Mouse (Mus musculus): Measurements from ENCODE around the gene Immp2l. TPM values are rescaled to one million over a fixed set of nuclear protein-coding genes. Genes with fewer than 3 reads are reported as not detected.

The Immp2l gene
- total RNA-seq (2023; ENCODE audit: inconsistent age), result 24.7 to 35.8 TPM (median 30.2 TPM) in 4 replicates

DNA sequence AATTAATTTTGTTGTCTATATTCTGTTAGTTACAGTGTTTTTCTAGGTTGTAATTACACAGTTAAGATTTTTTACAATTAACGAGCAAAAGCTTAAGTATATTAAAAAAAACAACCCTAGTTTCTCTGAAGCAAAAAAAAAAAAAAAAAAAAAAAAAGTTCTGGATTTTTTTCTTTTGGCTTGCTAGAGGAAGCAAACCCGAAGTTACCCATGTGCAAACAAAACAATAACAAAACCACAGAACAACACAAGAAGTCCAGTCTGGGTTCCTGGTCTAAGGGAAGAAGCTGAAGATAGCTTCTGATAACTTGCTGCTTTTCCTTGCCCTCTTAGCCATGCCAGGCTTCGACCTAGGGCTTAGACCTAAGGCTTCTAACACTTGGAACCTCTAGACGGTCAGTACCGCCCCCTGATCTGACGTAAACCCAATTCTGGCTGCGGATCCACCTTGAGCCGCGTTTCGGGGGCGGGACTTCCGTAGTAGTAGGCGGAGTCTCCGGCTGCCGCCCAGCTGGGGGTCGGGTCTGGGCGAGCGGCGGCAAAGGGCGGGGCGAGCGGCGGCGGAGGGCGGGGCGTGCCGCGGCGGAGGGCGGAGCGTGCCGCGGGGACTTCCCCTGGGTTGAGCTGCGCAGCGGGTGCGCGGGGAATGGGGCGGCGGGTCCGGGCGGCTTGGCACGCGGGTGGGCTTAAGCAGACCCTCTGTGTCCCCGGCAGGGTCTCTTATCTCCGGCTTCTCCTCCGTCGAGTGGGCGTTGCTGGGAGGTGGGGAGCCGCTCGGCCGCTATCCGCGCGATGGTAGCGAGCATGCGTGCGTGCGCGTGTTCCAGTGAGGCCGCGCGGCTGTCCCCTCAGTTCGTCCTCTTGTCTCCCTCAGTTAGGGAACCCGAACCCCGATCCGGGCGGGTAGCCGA, at the start of gene Immp2l:
Gene Immp2l (plus strand): TSS at position 580 of the 911 bp plus-strand sequence.

DNA sequence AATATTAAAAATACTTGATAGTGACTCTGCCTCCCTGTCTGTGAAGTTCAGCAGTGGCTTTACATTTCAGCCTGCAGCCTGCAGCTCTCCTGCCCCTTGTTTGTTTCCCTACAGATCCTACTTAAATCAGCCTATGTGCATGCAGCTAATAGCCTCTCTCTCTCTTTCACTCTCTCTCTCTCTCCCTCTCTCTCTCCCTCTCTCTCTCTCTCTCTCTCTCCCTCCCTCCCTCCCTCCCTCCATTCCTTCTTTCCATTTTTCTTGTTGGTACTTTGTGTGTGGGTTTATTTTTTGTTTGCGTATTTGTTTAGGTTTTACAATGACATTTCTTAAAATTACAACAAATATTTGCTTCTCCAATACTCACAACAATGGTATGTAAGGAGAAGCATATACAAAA, 462.4 kb downstream of the Immp2l start, which contains the start of gene Lrrn3:
Gene Lrrn3 (minus strand): TSS at position 101 of the 400 bp plus-strand sequence.

